Mouse (Mus musculus): Measurements from ENCODE around the gene Otulin.

Gene Otulin

DNA sequence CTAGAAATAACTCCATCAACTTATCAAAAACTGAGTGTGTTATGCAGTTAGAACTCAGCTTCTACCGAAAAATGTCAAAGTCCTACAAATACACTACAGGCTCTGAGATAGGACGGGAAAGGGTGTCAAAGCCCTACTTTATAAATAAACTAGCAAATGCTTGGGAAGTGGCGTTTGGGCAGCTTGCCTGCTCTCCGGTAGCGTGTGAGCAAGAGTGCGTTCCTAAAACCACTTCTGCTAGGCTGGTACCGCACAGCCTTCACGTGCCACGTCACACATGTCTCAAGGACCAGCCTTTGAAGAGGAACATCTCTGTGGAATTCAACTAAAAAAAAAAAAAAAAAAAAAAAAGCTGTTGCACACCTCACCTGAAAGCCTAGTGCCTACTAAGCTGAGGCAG lies 127.3 kb downstream of the Otulin start:
- no peak for DNase-seq (ENCODE audit: low read depth)

DNA sequence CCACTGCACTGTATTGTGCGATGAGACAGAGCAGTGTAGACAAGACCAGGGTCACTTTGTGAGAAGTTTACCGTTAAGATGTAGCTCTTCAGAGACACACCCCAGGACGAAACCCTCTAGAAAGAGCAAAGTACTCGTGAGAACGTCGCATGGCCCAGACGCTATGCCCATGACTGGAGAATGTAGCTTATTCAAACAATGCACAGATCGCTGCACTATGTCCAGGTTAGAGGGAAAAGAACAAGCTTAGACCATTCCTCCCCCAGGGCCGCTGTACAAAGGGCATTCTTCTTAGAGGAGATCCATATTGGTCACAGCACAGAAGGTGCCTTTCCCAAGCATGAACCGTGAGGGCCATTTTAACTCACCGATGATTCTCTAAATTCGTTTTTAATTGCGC lies 128.2 kb downstream of the Otulin start:
- DNase-seq (ENCODE audit: low read depth): no peak

- DNase-seq (ENCODE audit: low read depth): no peak
These were observed 130.1 kb downstream of the Otulin start for GRCm38 (mm10) chr15:27500390-27500789.

GRCm38 (mm10) chr15:27498078-27498477 lies 132.4 kb downstream of the Otulin start:
- DNase-seq (ENCODE audit: low read depth): no peak

DNA sequence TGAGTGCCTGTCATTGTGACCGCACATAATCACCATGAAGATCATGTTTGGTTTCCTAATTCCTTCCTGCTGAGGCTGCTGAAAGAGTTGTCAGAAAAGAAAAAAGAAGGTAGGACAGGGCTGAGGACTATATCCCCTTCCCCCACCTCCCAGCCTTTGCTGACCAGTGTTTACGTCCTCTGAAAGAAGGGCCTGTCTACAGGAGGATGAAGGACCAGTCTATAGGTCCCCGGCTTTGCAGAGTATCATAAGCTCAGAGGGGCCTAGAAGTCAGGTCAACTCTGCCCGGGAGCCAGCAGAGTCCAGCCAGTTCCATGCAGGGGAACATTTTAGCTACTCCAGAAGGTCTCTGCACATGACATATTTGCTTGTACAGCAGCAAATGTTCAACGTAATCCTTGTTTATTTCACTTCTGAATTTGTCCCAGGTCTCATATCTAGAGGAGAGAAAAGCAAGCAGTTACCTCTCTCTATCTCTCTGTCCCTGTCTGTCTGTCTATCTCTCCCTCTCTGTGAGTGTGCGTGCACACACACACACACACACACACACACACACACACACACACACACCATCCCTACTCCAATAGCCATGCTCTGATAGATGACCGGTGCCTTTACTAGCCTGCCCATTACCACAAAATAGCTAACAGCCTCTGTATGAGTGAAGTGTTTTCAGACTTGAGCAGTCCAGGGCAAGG lies 133.0 kb downstream of the Otulin start:
- no peak for DNase-seq (ENCODE audit: low read depth)

DNA sequence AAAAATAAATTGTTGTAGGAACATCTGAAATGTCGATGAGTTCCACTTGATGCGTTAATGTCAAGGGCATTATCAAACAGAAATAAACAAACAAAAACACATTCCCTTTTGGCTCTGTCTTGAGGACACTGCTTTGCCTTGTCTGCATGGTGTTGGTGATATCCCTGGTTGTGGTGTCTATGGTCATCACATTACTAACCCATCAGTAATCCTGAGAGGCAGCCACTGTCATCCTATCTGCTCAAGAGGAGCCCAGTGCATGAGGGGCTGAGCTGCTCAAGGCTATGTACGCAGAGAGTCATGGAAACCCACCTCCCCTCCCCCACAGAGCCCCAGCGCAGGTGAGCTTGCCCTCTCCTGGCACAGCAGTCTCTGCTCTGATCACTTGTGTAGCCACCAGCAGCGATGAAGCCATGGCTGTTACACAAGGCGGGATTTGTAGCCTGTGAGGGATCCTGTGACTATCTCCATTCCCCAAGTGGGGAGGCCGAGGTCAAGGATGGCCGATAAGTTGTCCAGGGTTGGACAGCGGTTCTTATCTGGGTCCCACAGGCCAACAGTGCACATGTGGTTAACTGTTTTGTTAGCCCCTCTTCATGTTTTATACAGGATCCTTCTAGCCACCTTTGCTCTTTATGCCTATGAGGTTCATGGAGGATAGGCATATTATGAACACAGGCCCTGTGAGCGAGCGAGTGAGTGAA lies 133.7 kb downstream of the Otulin start:
- DNase-seq (ENCODE audit: low read depth): no peak

DNA sequence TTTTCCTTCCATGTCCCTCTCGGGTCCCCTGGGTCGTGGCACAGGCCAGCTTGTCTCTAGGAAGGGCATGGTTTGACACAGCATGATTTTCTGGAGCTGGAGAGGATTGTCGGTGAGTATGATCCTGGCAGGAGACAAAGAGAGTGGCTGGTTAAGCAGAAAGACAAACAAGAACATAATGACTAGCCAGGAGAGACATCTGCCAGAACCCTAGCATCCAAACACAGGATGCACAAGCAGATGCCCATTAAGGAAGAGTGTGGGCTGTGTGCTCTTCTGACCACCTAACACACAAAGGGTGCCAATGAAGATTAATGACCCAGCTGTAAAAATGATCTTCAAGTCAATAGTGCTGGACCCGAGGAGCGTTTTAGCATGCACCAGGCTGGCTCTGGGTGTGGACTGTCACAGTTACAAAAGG lies 134.5 kb downstream of the Otulin start:
- no peak for DNase-seq (ENCODE audit: low read depth)

DNA sequence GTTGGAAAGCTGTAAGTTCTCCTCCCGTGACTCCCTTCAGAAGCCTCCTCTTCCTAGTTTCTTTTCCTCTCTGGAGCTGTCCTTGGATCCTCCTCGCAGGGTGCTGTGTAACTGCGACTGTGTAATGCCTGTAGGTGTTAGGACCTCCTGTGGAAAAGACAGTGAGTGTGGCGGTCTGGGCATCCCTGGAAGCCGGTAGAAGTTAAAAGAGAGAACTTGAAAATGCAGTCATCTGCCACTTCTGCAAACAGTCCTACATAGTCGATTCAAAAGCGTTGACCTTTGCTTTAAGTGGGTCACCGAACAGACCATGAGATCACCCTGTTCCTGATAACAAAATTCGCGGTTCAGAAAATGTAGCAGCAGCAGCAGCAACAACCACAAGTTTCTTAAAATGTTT lies 137.0 kb downstream of the Otulin start:
- DNase-seq (ENCODE audit: low read depth): no peak

- DNase-seq (ENCODE audit: low read depth): no peak
These were observed 137.8 kb downstream of the Otulin start for GRCm38 (mm10) chr15:27492734-27493133.
